Mouse (Mus musculus): Measurements from ENCODE around the gene Capn8. TPM values are rescaled to one million over a fixed set of nuclear protein-coding genes. Genes with fewer than 3 reads are reported as not detected.
A peak's percentile ranks its signal among the peaks of the same experiment; 100 is the strongest.

Capn8 gene
- not detected for total RNA-seq (2021)
- long read RNA-seq, experiment 1: 0 reads
- long read RNA-seq, experiment 2: 0 reads

DNA sequence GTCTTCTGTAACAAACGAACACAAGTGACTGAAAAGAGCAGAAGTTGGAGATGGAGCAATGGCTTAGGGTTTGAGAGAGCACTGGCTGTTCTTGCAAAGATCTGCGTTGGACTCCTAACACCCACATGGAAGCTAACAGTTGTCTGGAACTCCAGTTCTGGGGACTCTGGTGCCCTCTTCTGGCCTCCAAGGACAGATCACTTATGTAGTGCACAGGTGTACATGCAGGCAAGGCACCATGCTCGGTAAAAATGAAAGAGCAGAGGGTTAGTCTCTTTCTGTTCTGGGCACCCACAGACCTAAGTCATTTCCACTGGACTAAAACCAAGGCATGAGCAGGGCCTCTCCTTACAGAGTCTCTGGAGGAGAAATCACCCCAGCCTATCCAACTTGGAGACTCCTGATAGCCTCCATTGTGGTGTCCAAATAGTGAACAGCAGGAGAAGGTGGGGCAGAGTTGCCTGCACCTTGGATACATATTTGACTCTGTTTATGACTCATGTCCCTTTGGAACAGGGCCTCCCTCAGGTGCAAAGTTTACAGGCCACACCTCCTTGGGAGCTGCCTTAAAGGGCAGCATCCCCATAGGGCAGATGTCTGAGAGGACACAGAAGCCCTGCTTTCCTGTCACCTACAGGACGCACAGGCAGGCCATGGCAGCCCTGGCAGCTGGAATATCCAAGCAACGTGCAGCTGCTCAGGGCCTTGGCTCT is at the start of gene Capn8:
Capn8 (plus strand) TSS at position 600 of the 713 bp plus-strand sequence.
- Histone ChIP-seq H3K27ac (no peak within 1 kb of the TSS), H3K4me3 (no peak within 1 kb of the TSS)
- TF ChIP-seq CTCF (conservative IDR thresholded peaks at IDR 0.05): peak; percentile 50
- DNase-seq (ENCODE audit: low spot score in 2 of 2): no peak

GRCm38 (mm10) chr1:182516758-182517676 is 47.8 kb upstream of the Capn8 start, which contains the start of gene Capn2:
Gene Capn2 (minus strand): TSS chr1:182517608.
- peak; percentile 66 to 80 for DNase-seq (ENCODE audit: low spot score in 2 of 2)
- Histone ChIP-seq H3K27ac (peak within 1 kb of the TSS; percentile 92), H3K4me3 (peak within 1 kb of the TSS; percentile 61)
- peak; percentile 85 for TF ChIP-seq CTCF (conservative IDR thresholded peaks at IDR 0.05)

- DNase-seq (ENCODE audit: low spot score in 2 of 2): no peak
- Histone ChIP-seq H3K27ac (peak overlapping the region; percentile 92), H3K4me3 (peak overlapping the region; percentile 61)
- no peak for TF ChIP-seq CTCF (conservative IDR thresholded peaks at IDR 0.05)
Measured at GRCm38 (mm10) chr1:182517677-182518011, 47.2 kb upstream of the Capn8 start.

DNA sequence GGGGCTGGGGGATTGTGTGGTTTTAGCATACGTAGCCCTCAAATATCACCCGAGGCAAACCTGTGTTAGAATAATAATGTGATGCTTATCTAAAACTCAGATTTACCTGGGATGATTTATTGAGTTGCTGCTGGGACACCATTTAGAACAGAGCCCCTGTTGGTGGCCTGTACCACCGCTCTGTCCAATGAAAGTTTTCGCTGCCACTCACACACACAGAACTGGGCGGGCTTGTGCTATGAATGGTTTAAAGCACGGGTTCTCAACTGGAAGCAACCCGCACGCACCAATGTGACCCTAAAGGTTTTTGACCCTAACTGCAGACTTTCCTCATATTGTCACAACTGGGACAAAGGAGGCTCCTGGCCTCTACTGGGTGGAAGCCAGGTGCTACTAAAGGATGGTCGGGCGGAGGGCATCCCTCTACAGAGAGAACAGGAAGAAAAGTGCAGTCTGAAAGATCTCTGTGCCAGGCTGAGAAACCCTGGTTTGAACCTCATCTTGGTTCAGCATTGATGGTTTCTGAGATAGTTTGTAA is 46.6 kb upstream of the Capn8 start:
- H3K27ac ChIP-seq: no peak overlapping the region
- DNase-seq (ENCODE audit: low spot score in 2 of 2): no peak
- no peak overlapping the region; the same call in 1 of the 2 replicates for H3K4me3 ChIP-seq
- TF ChIP-seq CTCF (conservative IDR thresholded peaks at IDR 0.05): no peak

- DNase-seq (ENCODE audit: low spot score in 2 of 2): no peak
- TF ChIP-seq CTCF (conservative IDR thresholded peaks at IDR 0.05): no peak
Measured at GRCm38 (mm10) chr1:182518811-182519210, 46.0 kb upstream of the Capn8 start.

DNA sequence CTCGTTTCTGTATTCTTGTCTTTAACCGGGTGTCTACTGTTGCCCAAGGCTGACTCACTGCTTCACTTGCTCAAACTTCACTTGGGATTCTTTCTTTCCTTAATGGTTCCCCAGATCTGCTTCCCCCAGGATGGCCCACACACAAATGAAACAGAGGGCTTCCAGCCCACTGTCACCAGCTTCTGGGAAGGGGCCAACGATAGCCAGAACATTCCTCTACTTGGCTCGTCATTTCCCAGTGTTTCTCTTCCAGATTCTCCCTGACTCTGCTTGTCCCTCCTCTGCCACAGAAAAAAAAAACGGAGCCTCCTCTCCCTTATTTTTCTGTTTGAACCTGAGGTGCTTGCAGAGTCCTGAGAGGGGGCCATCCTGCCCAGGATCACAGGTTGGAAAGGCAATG is 45.5 kb upstream of the Capn8 start:
- no peak for DNase-seq (ENCODE audit: low spot score in 2 of 2)
- no peak for TF ChIP-seq CTCF (conservative IDR thresholded peaks at IDR 0.05)
- no peak overlapping the region for H3K4me3 ChIP-seq

More at GRCm38 (mm10) chr1:182518811-182519210, 46.0 kb upstream of the Capn8 start:
- Histone ChIP-seq H3K27ac (no peak overlapping the region), H3K4me3 (no peak overlapping the region)

GRCm38 (mm10) chr1:182520091-182520937 is 44.5 kb upstream of the Capn8 start:
- no peak for DNase-seq (ENCODE audit: low spot score in 2 of 2)
- Histone ChIP-seq H3K27ac (no peak overlapping the region), H3K4me3 (no peak overlapping the region)
- TF ChIP-seq CTCF (conservative IDR thresholded peaks at IDR 0.05): no peak

More for the DNA sequence above, 45.5 kb upstream of the Capn8 start:
- H3K27ac ChIP-seq: no peak overlapping the region

GRCm38 (mm10) chr1:182520938-182521500 is 43.8 kb upstream of the Capn8 start:
- Histone ChIP-seq H3K4me3 (no peak overlapping the region), H3K27ac (no peak overlapping the region)
- TF ChIP-seq CTCF (conservative IDR thresholded peaks at IDR 0.05): no peak
- no peak for DNase-seq (ENCODE audit: low spot score in 2 of 2)

GRCm38 (mm10) chr1:182522961-182523360 is 41.8 kb upstream of the Capn8 start:
- TF ChIP-seq CTCF (conservative IDR thresholded peaks at IDR 0.05): no peak
- no peak for DNase-seq (ENCODE audit: low spot score in 2 of 2)
- H3K27ac ChIP-seq: no peak overlapping the region
- H3K4me3 ChIP-seq: no peak overlapping the region

DNA sequence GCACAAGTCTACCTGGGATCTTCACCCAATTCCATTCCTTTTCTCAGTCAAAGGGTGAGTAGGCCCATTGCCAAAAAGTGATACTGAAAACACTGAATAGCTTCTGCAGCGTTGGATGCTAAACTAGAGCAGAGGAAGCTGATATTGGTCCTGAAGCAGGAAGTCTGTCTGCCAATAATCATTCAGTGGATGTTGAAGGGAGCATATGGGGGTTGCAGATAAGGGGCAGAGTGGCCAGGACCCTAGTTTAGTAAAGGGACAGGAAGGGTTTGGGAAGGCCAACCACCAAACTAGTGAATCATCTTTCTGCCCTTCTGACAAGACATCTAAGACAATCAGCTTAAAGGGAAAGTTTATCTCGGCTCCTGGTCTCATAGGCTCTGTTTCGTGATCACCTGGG is 41.1 kb upstream of the Capn8 start:
- DNase-seq (ENCODE audit: low spot score in 2 of 2): no peak
- TF ChIP-seq CTCF (conservative IDR thresholded peaks at IDR 0.05): no peak
- Histone ChIP-seq H3K27ac (no peak overlapping the region), H3K4me3 (no peak overlapping the region)

DNA sequence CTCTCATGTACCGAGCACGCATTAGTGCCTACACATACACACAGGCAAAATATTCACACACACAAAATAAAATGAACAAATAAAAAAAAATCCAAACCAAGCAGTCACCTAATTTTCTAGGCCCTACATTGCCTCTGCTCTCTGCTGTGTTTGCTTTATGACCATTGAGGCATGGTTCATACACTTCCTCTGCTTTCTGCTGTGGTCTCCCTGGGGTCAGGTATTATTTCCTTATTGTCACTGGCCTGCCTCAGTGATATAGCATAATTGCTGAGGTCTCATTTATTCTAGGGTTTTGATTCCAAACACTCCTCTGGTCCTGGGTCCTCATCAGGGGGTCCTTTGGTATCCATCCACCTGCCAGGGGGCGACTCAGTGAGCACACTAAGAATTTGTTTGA is 39.2 kb upstream of the Capn8 start:
- Histone ChIP-seq H3K27ac (no peak overlapping the region), H3K4me3 (no peak overlapping the region)
- no peak for TF ChIP-seq CTCF (conservative IDR thresholded peaks at IDR 0.05)
- DNase-seq (ENCODE audit: low spot score in 2 of 2): no peak

- no peak for TF ChIP-seq CTCF (conservative IDR thresholded peaks at IDR 0.05)
- no peak for DNase-seq (ENCODE audit: low spot score in 2 of 2)
- H3K4me3 ChIP-seq: no peak overlapping the region
- no peak overlapping the region for H3K27ac ChIP-seq
Measured at GRCm38 (mm10) chr1:182527261-182527766, 37.5 kb upstream of the Capn8 start.
